Mouse (Mus musculus): ENCODE data around the gene Serinc5. TPM values are rescaled to one million over a fixed set of nuclear protein-coding genes. Genes with fewer than 3 reads are reported as not detected.

Serinc5 gene
- polyA plus RNA-seq (2015; fragmentation: Nextera tagmentation; extraction: Ambion mirVana), result 12.5 and 14.1 TPM in 2 replicates

GRCm38 (mm10) chr13:92610311-92611221 is at the start of gene Serinc5:
TSS of gene Serinc5 (plus strand) at chr13:92611091.
- H3K27ac ChIP-seq, result peak within 1 kb of the TSS; percentile 76
- ATAC-seq, result peak; percentile 99
- peak within 1 kb of the TSS; percentile 82 for H3K9ac ChIP-seq (replicated peaks)
- 0 out of 2 replicates have a peak, but pooled peaks cover 5% of the 10 kb centered on the region for H3K27me3 ChIP-seq
- peaks cover 18% of the 10 kb centered on the region for H3K4me1 ChIP-seq (replicated peaks)
- no peaks in the 10 kb centered on the region for H3K9me3 ChIP-seq
- peak within 1 kb of the TSS; percentile 78 for H3K4me3 ChIP-seq (replicated peaks)
- no peaks in the 10 kb centered on the region for H3K36me3 ChIP-seq
- H3K4me2 ChIP-seq (replicated peaks), result peak within 1 kb of the TSS; percentile 83
- WGBS, result 1% methylated on average over 55 of the region's 55 CpGs

GRCm38 (mm10) chr13:92576072-92576471 is 34.8 kb upstream of the Serinc5 start, which contains the start of gene Spz1:
TSS of gene Spz1 (minus strand) at chr13:92576172.
- Histone ChIP-seq H3K27ac (no peak within 1 kb of the TSS), H3K9me3 (no peaks in the 10 kb centered on the region), H3K27me3 (no peaks in the 10 kb centered on the region), H3K4me2 (replicated peaks) (no peak within 1 kb of the TSS), H3K4me1 (replicated peaks) (no peaks in the 10 kb centered on the region; the same call in 1 of the 2 replicates), H3K9ac (replicated peaks) (no peak within 1 kb of the TSS), H3K36me3 (no peaks in the 10 kb centered on the region), H3K4me3 (replicated peaks) (no peak within 1 kb of the TSS)
- ATAC-seq, result no peak

GRCm38 (mm10) chr13:92576688-92577087 is 34.2 kb upstream of the Serinc5 start:
- no peak overlapping the region for H3K4me2 ChIP-seq (replicated peaks)
- H3K9ac ChIP-seq (replicated peaks), result no peak overlapping the region
- no peaks in the 10 kb centered on the region for H3K36me3 ChIP-seq
- no peaks in the 10 kb centered on the region for H3K27me3 ChIP-seq
- ATAC-seq, result no peak
- H3K9me3 ChIP-seq, result no peaks in the 10 kb centered on the region
- WGBS, result 45% methylated on average over 6 of the region's 6 CpGs
- no peaks in the 10 kb centered on the region; the same call in 1 of the 2 replicates for H3K4me1 ChIP-seq (replicated peaks)
- H3K4me3 ChIP-seq (replicated peaks), result no peak overlapping the region
- no peak overlapping the region for H3K27ac ChIP-seq

- H3K36me3 ChIP-seq, result no peaks in the 10 kb centered on the region
- H3K9me3 ChIP-seq, result no peaks in the 10 kb centered on the region
- no peaks in the 10 kb centered on the region for H3K27me3 ChIP-seq
- 87% methylated on average over 4 of the region's 4 CpGs for WGBS
- no peaks in the 10 kb centered on the region; the same call in 1 of the 2 replicates for H3K4me1 ChIP-seq (replicated peaks)
- H3K27ac ChIP-seq, result no peak overlapping the region
- H3K4me3 ChIP-seq (replicated peaks), result no peak overlapping the region
- ATAC-seq, result no peak
- no peak overlapping the region for H3K4me2 ChIP-seq (replicated peaks)
- no peak overlapping the region for H3K9ac ChIP-seq (replicated peaks)
Observed at GRCm38 (mm10) chr13:92578210-92578609, 32.7 kb upstream of the Serinc5 start.

- H3K36me3 ChIP-seq, result no peaks in the 10 kb centered on the region
- H3K27me3 ChIP-seq, result no peaks in the 10 kb centered on the region
- no peak overlapping the region for H3K27ac ChIP-seq
- H3K4me1 ChIP-seq (replicated peaks), result no peaks in the 10 kb centered on the region; the same call in 1 of the 2 replicates
- H3K9ac ChIP-seq (replicated peaks), result no peak overlapping the region
- H3K4me2 ChIP-seq (replicated peaks), result no peak overlapping the region
- ATAC-seq, result no peak; the same call in 1 of the 2 replicates
- H3K9me3 ChIP-seq, result no peaks in the 10 kb centered on the region
- H3K4me3 ChIP-seq (replicated peaks), result no peak overlapping the region
- 37% methylated on average over 10 of the region's 10 CpGs for WGBS
Observed at GRCm38 (mm10) chr13:92580220-92581043, 30.5 kb upstream of the Serinc5 start.

GRCm38 (mm10) chr13:92584094-92584717 is 26.7 kb upstream of the Serinc5 start:
- no peaks in the 10 kb centered on the region for H3K36me3 ChIP-seq
- H3K9ac ChIP-seq (replicated peaks), result no peak overlapping the region
- H3K27me3 ChIP-seq, result no peaks in the 10 kb centered on the region
- WGBS, result 71% methylated on average over 8 of the region's 8 CpGs
- no peaks in the 10 kb centered on the region for H3K9me3 ChIP-seq
- ATAC-seq, result no peak
- no peak overlapping the region for H3K4me2 ChIP-seq (replicated peaks)
- no peak overlapping the region for H3K4me3 ChIP-seq (replicated peaks)
- no peak overlapping the region for H3K27ac ChIP-seq
- no peaks in the 10 kb centered on the region for H3K4me1 ChIP-seq (replicated peaks)

GRCm38 (mm10) chr13:92588704-92589103 is 22.2 kb upstream of the Serinc5 start:
- Histone ChIP-seq H3K27me3 (no peaks in the 10 kb centered on the region), H3K36me3 (no peaks in the 10 kb centered on the region), H3K4me1 (replicated peaks) (peaks cover 15% of the 10 kb centered on the region), H3K9ac (replicated peaks) (no peak overlapping the region), H3K4me2 (replicated peaks) (no peak overlapping the region), H3K27ac (no peak overlapping the region), H3K9me3 (no peaks in the 10 kb centered on the region), H3K4me3 (replicated peaks) (no peak overlapping the region)
- no peak for ATAC-seq
- WGBS, result 84% methylated on average over 3 of the region's 3 CpGs

GRCm38 (mm10) chr13:92589255-92589654 is 21.6 kb upstream of the Serinc5 start:
- H3K9me3 ChIP-seq, result no peaks in the 10 kb centered on the region
- no peaks in the 10 kb centered on the region for H3K36me3 ChIP-seq
- H3K4me2 ChIP-seq (replicated peaks), result no peak overlapping the region
- H3K4me3 ChIP-seq (replicated peaks), result no peak overlapping the region
- no peak overlapping the region for H3K27ac ChIP-seq
- H3K9ac ChIP-seq (replicated peaks), result no peak overlapping the region
- H3K27me3 ChIP-seq, result no peaks in the 10 kb centered on the region
- ATAC-seq, result no peak
- H3K4me1 ChIP-seq (replicated peaks), result peaks cover 20% of the 10 kb centered on the region

- Histone ChIP-seq H3K9ac (replicated peaks) (no peak overlapping the region), H3K4me1 (replicated peaks) (peaks cover 25% of the 10 kb centered on the region), H3K27ac (no peak overlapping the region), H3K36me3 (no peaks in the 10 kb centered on the region), H3K27me3 (no peaks in the 10 kb centered on the region), H3K4me3 (replicated peaks) (no peak overlapping the region), H3K4me2 (replicated peaks) (no peak overlapping the region), H3K9me3 (no peaks in the 10 kb centered on the region)
- ATAC-seq, result no peak
- 46% methylated on average over 3 of the region's 3 CpGs for WGBS
Observed at GRCm38 (mm10) chr13:92591225-92591624, 19.7 kb upstream of the Serinc5 start.

- Histone ChIP-seq H3K4me3 (replicated peaks) (no peak overlapping the region), H3K4me1 (replicated peaks) (peaks cover 25% of the 10 kb centered on the region), H3K27me3 (no peaks in the 10 kb centered on the region), H3K4me2 (replicated peaks) (no peak overlapping the region), H3K27ac (no peak overlapping the region), H3K36me3 (no peaks in the 10 kb centered on the region), H3K9ac (replicated peaks) (no peak overlapping the region), H3K9me3 (no peaks in the 10 kb centered on the region)
- 22% methylated on average over 5 of the region's 5 CpGs for WGBS
- ATAC-seq, result no peak
Observed at GRCm38 (mm10) chr13:92592268-92592785, 18.6 kb upstream of the Serinc5 start.

- H3K4me3 ChIP-seq (replicated peaks), result no peak overlapping the region
- no peaks in the 10 kb centered on the region for H3K9me3 ChIP-seq
- H3K4me1 ChIP-seq (replicated peaks), result peaks cover 25% of the 10 kb centered on the region
- H3K27ac ChIP-seq, result no peak overlapping the region; the same call in 1 of the 2 replicates
- peak; percentile 57 for ATAC-seq
- no peaks in the 10 kb centered on the region for H3K36me3 ChIP-seq
- no peaks in the 10 kb centered on the region for H3K27me3 ChIP-seq
- 17% methylated on average over 12 of the region's 12 CpGs for WGBS
- H3K4me2 ChIP-seq (replicated peaks), result no peak overlapping the region
- no peak overlapping the region for H3K9ac ChIP-seq (replicated peaks)
Observed at GRCm38 (mm10) chr13:92592786-92593635, 17.9 kb upstream of the Serinc5 start.

All from midbrain, embryonic 13.5 days (tissue).